22 mouse cellular contexts compared by ENCODE assay signal in the genomic region with DNA sequence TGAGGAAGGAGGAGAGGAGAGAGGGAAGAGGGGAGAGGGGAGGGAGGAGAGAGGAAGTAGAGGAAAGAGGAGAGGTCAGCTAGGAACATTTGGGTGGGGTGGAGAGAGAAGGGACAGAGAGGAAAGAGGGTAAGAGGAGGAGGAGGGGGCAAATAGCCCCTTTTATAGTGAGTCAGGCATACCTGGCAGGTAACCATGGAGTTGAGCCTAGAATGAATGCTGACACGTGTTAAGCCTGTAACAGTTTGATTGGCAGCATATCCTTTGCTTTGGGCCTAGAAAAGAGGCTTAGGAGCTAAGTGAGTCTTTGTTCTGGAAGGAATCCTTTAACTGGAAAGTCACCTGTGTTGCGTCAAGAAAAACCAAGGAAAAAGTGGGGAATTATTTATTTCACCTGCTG.
"Had no signal": no experiment of that assay in that cellular context is flagged by ENCODE, and none has a peak within 500 bp of the region (broad histone marks: within the 10 kb centered on the region; RNA-seq: fewer than 3 reads in every experiment).

No protein-coding gene starts in this region.

- H3K9ac ChIP-seq: intestine, embryonic 15.5 days; limb, embryonic 12.5 days; limb, embryonic 15.5 days; liver, embryonic 14.5 days; liver, postnatal 0 days; lung, embryonic 14.5 days; neural tube, embryonic 12.5 days had no signal

- H3K4me3 ChIP-seq: intestine, embryonic 15.5 days; limb, embryonic 12.5 days; limb, embryonic 15.5 days; neural tube, embryonic 12.5 days had no signal

- H3K36me3 ChIP-seq: intestine, embryonic 15.5 days; limb, embryonic 12.5 days; limb, embryonic 15.5 days; neural tube, embryonic 12.5 days had no signal

- H3K27me3 ChIP-seq: intestine, embryonic 15.5 days; limb, embryonic 12.5 days; limb, embryonic 15.5 days; neural tube, embryonic 12.5 days had no signal

- H3K9me3 ChIP-seq: intestine, embryonic 15.5 days; limb, embryonic 12.5 days; limb, embryonic 15.5 days; neural tube, embryonic 12.5 days had no signal

- ATAC-seq: intestine, embryonic 15.5 days; liver, postnatal 0 days; lung, postnatal 0 days had no signal

- H3K4me2 ChIP-seq: intestine, embryonic 15.5 days; limb, embryonic 12.5 days; limb, embryonic 15.5 days; liver, embryonic 11.5 days; lung, embryonic 14.5 days; neural tube, embryonic 12.5 days had no signal

- H3K27ac ChIP-seq: intestine, embryonic 15.5 days; limb, embryonic 12.5 days; limb, embryonic 15.5 days; liver, embryonic 14.5 days; macrophage; neural tube, embryonic 12.5 days; stomach, postnatal 0 days had no signal

- DNase-seq: kidney, adult 11 months; kidney, adult 9 months; kidney, postnatal 14 days; kidney, postnatal 4 days; left cerebral cortex, postnatal 4 days; liver, postnatal 0 days; lung, embryonic 14.5 days; right cerebral cortex, adult 18-20 months; right cerebral cortex, postnatal 14 days; right cerebral cortex, postnatal 4 days; thymus, adult 2 months; thymus, postnatal 14 days; thymus, postnatal 4 days had no signal

- H3K4me1 ChIP-seq: intestine, embryonic 15.5 days; limb, embryonic 12.5 days; limb, embryonic 15.5 days had no signal
